Mouse (Mus musculus) hindbrain, embryonic 16.5 days (tissue): Measurements from ENCODE around the gene Gm47189. TPM values are rescaled to one million over a fixed set of nuclear protein-coding genes. Genes with fewer than 3 reads are reported as not detected.
"Not testable (repeated sequence)": the region's sequence is repeated elsewhere in the genome, so short reads cannot be mapped to it uniquely, and the experiment has no call there.

Source experiments
- ATAC-seq: fragments of 200-750 bp; cut with Nextera tagmentation; 2 replicates; pipeline ENCODE4 v1.8.0; 2017; ENCODE audit warnings: moderate TSS enrichment, moderate library complexity
- H3K27ac ChIP-seq: fragments of 300-500 bp; sonication (generic); 2 replicates; pipeline ENCODE4 v1.5.1; 2014; ENCODE audit warnings: low read depth, mild to moderate bottlenecking, control low read depth, low read length, moderate library complexity
- H3K27me3 ChIP-seq: fragments of 300-500 bp; sonication (generic); replicated peaks from 2 replicates; pipeline ENCODE4 v1.6.1; 2014; ENCODE audit warnings: low read length; ENCODE audit not compliant: control insufficient read depth, insufficient read depth
- H3K36me3 ChIP-seq: fragments of 300-500 bp; sonication (generic); 2 replicates; pipeline ENCODE4 v1.6.1; 2014; ENCODE audit warnings: mild to moderate bottlenecking, low read length, moderate library complexity, mixed read lengths; ENCODE audit not compliant: control insufficient read depth, insufficient read depth
- H3K4me1 ChIP-seq: fragments of 300-500 bp; sonication (generic); 2 replicates; pipeline ENCODE4 v1.6.1; 2014; ENCODE audit warnings: low read depth, low read length; ENCODE audit not compliant: control insufficient read depth, insufficient read depth
- H3K4me2 ChIP-seq: fragments of 300-500 bp; sonication (generic); 2 replicates; pipeline ENCODE4 v1.6.1; 2014; ENCODE audit warnings: mild to moderate bottlenecking, low read length, control low read depth, moderate library complexity
- H3K4me3 ChIP-seq: fragments of 300-500 bp; sonication (generic); 2 replicates; pipeline ENCODE4 v1.5.1; 2014; ENCODE audit warnings: mild to moderate bottlenecking, low read length, control low read depth, moderate library complexity
- H3K9ac ChIP-seq: fragments of 300-500 bp; sonication (generic); 2 replicates; pipeline ENCODE4 v1.6.1; 2014; ENCODE audit warnings: low read depth, mild to moderate bottlenecking, control low read depth, low read length, moderate library complexity
- H3K9me3 ChIP-seq: fragments of 300-500 bp; sonication (generic); 2 replicates; pipeline ENCODE4 v1.6.1; 2014; ENCODE audit warnings: mild to moderate bottlenecking, low read length, moderate library complexity; ENCODE audit not compliant: control insufficient read depth
- WGBS: fragments of 180-500 bp; shearing (Covaris S2); extraction: QIAGEN DNeasy Blood & Tissue Kit; methylation state at CpG from one replicate; pipeline ENCODE4 v1.1.7; 2014; 5-methylcytosine and 5-hydroxymethylcytosine counted together
- polyA plus RNA-seq: library from polyadenylated mRNA; unstranded; fragments of >200 nt; fragmentation: Nextera tagmentation; extraction: Ambion mirVana; gene quantifications from 2 replicates; pipeline ENCODE4 v1.2.1, GENCODE M21; 2015

Gm47189 gene
- not detected in 2 replicates for polyA plus RNA-seq

GRCm38 (mm10) chr14:41772341-41772740 lies at the start of gene Gm47189:
TSS of gene Gm47189 (minus strand) at chr14:41772441.
- not testable (repeated sequence) for H3K9ac ChIP-seq, H3K4me1 ChIP-seq, H3K27me3 ChIP-seq, H3K9me3 ChIP-seq, H3K4me2 ChIP-seq, H3K36me3 ChIP-seq, ATAC-seq, H3K4me3 ChIP-seq, H3K27ac ChIP-seq

- not testable (repeated sequence) for ATAC-seq, H3K4me1 ChIP-seq, H3K4me2 ChIP-seq, H3K4me3 ChIP-seq, H3K9me3 ChIP-seq, H3K36me3 ChIP-seq, H3K27me3 ChIP-seq, H3K9ac ChIP-seq, H3K27ac ChIP-seq
- 100% methylated on average over 2 of the region's 3 CpGs for WGBS
Observed at GRCm38 (mm10) chr14:41755931-41756330, 16.3 kb downstream of the Gm47189 start.

GRCm38 (mm10) chr14:41750514-41750913 lies 21.7 kb downstream of the Gm47189 start, which contains the start of gene Gm7929:
TSS of gene Gm7929 (minus strand) at chr14:41750614.
- not testable (repeated sequence) for H3K9ac ChIP-seq, H3K36me3 ChIP-seq, H3K4me2 ChIP-seq, ATAC-seq, H3K4me1 ChIP-seq, H3K4me3 ChIP-seq, H3K9me3 ChIP-seq, H3K27me3 ChIP-seq, H3K27ac ChIP-seq
- WGBS = no CpG with 5 or more reads among the region's 1 CpGs

- not testable (repeated sequence) for H3K4me3 ChIP-seq, H3K9ac ChIP-seq, H3K27me3 ChIP-seq, H3K4me1 ChIP-seq, H3K36me3 ChIP-seq, H3K9me3 ChIP-seq, ATAC-seq, H3K4me2 ChIP-seq, H3K27ac ChIP-seq
- WGBS = 73% methylated on average over 10 of the region's 17 CpGs
Observed at GRCm38 (mm10) chr14:41723437-41723836, 48.8 kb downstream of the Gm47189 start.

- not testable (repeated sequence) for H3K27ac ChIP-seq, H3K4me2 ChIP-seq, H3K36me3 ChIP-seq, H3K4me3 ChIP-seq, ATAC-seq, H3K4me1 ChIP-seq, H3K9ac ChIP-seq, H3K27me3 ChIP-seq, H3K9me3 ChIP-seq
- WGBS = 87% methylated on average over 1 of the region's 1 CpGs
Observed at GRCm38 (mm10) chr14:41717180-41717579, 55.1 kb downstream of the Gm47189 start.

Other genes starting within 250 kb of the Gm47189 start
- gene Gm7970, start 216.9 kb downstream of the Gm47189 start, polyA plus RNA-seq = not detected in 2 replicates
- gene 1700049E17Rik2, start 199.2 kb downstream of the Gm47189 start, polyA plus RNA-seq = not detected in 2 replicates
- gene Gm3072, start 147.8 kb downstream of the Gm47189 start, polyA plus RNA-seq = not detected in 2 replicates
- not detected in 2 replicates for gene Gm3676, start 126.0 kb downstream of the Gm47189 start, polyA plus RNA-seq
- not detected in 2 replicates for gene Gm8068, start 70.6 kb downstream of the Gm47189 start, polyA plus RNA-seq
- not detected in 2 replicates for gene Gm7929, start 21.8 kb downstream of the Gm47189 start, polyA plus RNA-seq
- not detected in 2 replicates for gene Gm7980, start 134.8 kb upstream of the Gm47189 start, polyA plus RNA-seq
- gene 1700049E17Rik1, start 152.5 kb upstream of the Gm47189 start, polyA plus RNA-seq = not detected in 2 replicates
- not detected in 2 replicates for gene 1700024B05Rik, start 171.6 kb upstream of the Gm47189 start, polyA plus RNA-seq
- not detected in 2 replicates for gene Gm6401, start 195.5 kb upstream of the Gm47189 start, polyA plus RNA-seq
- not detected in 2 replicates for gene Gm3543, start 210.9 kb upstream of the Gm47189 start, polyA plus RNA-seq